Mouse (Mus musculus): ENCODE results near the gene Spesp1. TPM values are rescaled to one million over a fixed set of nuclear protein-coding genes. Genes with fewer than 3 reads are reported as not detected.

Spesp1 gene
- total RNA-seq, 2 experiments from 2014 or later, result not detected

- DNase-seq, result no peak
These were observed 36.2 kb downstream of the Spesp1 start for GRCm38 (mm10) chr9:62245612-62246379.

- no peak for DNase-seq
These were observed 37.4 kb downstream of the Spesp1 start for GRCm38 (mm10) chr9:62244612-62245010.

- peak; percentile 83 for DNase-seq
These were observed 37.9 kb downstream of the Spesp1 start for GRCm38 (mm10) chr9:62243991-62244611.

DNA sequence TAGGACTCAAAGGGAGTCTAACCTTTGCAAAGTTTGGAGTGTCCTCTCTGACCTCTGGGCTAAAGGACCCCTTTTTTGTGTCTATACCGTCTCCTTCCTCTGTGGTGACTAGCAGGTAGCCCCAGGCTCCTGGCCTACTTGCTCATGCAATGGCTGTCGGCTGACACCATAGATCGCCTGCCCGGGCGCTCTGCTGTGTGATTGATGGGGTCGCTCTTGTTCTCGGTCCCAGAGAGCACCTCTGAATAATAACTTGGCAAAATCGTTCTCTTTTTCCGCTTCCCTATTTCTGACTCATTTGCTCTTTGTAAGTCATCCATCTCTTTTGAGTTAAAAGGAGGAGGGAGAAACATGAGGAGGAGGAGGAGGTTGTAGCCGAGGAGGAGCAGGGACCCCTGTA is 42.0 kb downstream of the Spesp1 start:
- DNase-seq, result no peak

- no peak for DNase-seq
These were observed 44.5 kb downstream of the Spesp1 start for GRCm38 (mm10) chr9:62237381-62237980.

DNA sequence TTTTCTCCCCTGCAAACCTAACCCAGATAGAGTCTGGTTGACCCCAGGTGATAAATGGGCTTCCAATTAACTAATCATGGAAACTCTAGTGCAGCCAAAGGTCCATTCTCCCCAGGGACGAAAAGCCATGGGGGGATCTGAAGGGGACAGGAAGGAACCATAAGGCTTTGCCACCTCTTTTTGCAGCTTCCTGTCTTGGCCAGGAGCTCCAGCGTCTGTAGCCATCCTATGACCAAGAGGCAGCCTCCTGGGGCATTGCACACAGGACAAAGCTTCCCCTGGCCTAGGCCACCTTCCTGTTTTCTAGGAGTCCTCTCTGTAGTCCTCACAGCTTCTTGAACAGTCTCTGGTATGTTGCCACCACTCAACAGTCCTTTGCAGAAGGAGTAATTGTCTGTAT is 46.5 kb downstream of the Spesp1 start:
- DNase-seq, result no peak

- no peak for DNase-seq
These were observed 49.4 kb downstream of the Spesp1 start for GRCm38 (mm10) chr9:62232649-62233048.

- no peak for DNase-seq
These were observed 51.0 kb downstream of the Spesp1 start for GRCm38 (mm10) chr9:62231046-62231445.

DNA sequence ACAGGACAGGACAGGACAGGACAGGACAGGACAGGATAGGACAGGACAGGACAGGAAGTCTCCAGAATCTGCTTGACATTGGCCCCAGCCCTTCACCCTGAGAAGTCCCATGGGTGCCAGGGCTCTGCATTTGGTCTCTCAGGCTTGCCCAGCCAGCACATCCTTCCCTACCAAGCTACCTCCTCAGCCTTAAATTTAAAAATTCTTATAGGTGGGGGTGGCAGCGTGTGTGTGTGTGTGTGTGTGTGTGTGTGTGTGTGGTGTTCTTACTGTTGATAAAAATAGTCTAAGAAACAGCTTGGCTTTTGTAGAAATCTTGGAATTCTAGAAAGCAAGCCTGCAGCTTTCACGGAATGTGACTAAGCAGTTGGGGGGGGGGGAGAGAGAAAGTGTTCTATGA is 52.0 kb downstream of the Spesp1 start:
- no peak for DNase-seq

DNA sequence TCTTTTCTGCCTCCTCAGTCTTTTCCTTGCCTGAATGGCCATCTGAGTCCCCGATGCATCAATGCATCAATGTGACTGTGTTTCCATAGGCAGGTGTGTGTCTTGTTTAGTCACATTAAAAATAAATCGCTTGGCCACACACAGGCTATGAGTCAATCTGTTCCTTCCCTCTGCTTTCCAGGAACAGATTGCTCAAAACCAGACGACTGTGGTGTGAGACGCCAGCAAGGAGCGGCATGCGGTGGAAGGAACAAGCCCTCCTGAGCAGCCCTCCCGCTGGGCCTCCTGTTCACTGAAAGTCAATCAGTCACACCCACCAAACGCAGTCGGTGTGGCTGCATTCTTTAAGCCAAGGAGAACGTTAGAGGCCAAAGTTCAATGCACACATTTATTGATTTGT is 59.5 kb downstream of the Spesp1 start:
- DNase-seq, result no peak

DNA sequence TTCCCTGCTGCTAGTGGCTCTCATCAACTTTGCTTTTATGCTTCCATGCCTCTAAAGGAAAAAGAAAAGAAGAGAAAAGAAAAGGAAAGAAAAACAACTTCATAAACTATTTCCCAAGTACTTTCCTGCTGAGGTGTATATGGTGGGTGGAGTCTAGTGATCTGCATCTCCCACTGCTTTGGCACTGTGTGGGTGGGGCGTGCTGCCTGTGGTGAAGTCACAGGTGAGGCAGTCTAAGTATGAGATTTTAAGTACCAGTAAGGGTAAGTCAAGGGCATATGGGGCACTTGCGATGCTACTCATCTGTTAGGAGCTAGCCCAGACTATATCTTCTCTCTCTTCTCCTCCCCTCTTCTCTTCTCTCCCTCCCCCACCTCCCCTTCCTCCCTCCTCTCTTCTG is 60.0 kb downstream of the Spesp1 start:
- DNase-seq, result no peak

Small RNAs within 50 kb of the gene (microRNA-seq; reads per million reads assigned to microRNA genes)
- 0 reads per million in 2 experiments for gene Gm25603

Other genes starting within 250 kb of the Spesp1 start
- gene Glce, start 159.6 kb downstream of the Spesp1 start, total RNA-seq (2021), result 10 to 100 TPM; 15.3 to 18.3 TPM
- 10 to 100 TPM; 85.7 to 96.6 TPM for gene Anp32a, start 59.1 kb upstream of the Spesp1 start, total RNA-seq (2021)

Data from gastrocnemius, postnatal 10 days (tissue).